Mouse (Mus musculus): ENCODE data around the gene Kctd13.

GRCm38 (mm10) chr7:126946530-126946929 lies 17.9 kb downstream of the Kctd13 start:
- TF ChIP-seq GATA1 (IDR thresholded peaks at IDR 0.05; ENCODE audit: borderline replicate concordance, low read length), result no peak
- TF ChIP-seq FLI1 (IDR thresholded peaks at IDR 0.05; ENCODE audit: low read length), result no peak
